Mouse (Mus musculus) embryonic facial prominence, embryonic 14.5 days (tissue): Measurements from ENCODE around the gene Mogat1. TPM values are rescaled to one million over a fixed set of nuclear protein-coding genes. Genes with fewer than 3 reads are reported as not detected.
"Not testable (repeated sequence)": the region's sequence is repeated elsewhere in the genome, so short reads cannot be mapped to it uniquely, and the experiment has no call there.

Experiments used
- ATAC-seq: fragments of 200-750 bp; cut with Nextera tagmentation; 2 replicates; pipeline ENCODE4 v1.8.0; 2017; ENCODE audit warnings: low read depth, moderate number of reproducible peaks, moderate TSS enrichment
- DNase-seq: peaks from one replicate; pipeline ENCODE4 v3.0.0-alpha.2; 2015; ENCODE audit warnings: low spot score
- H3K27ac ChIP-seq: fragments of 300-500 bp; sonication (generic); replicated peaks from 2 replicates; pipeline ENCODE4 v1.5.1; 2014; ENCODE audit warnings: low read depth, mild to moderate bottlenecking, low read length, moderate library complexity
- H3K27me3 ChIP-seq: fragments of 300-500 bp; sonication (generic); replicated peaks from 2 replicates; pipeline ENCODE4 v1.6.1; 2014; ENCODE audit warnings: low read length; ENCODE audit not compliant: control insufficient read depth, insufficient read depth
- H3K36me3 ChIP-seq: fragments of 300-500 bp; sonication (generic); 2 replicates; pipeline ENCODE4 v1.6.1; 2014; ENCODE audit warnings: low read length, mixed read lengths; ENCODE audit not compliant: control insufficient read depth, insufficient read depth
- H3K4me1 ChIP-seq: fragments of 300-500 bp; sonication (generic); 2 replicates; pipeline ENCODE4 v1.6.1; 2014; ENCODE audit warnings: antibody characterized with exemption, low read length; ENCODE audit not compliant: control insufficient read depth, insufficient read depth
- H3K4me2 ChIP-seq: fragments of 300-500 bp; sonication (generic); 2 replicates; pipeline ENCODE4 v1.6.1; 2014; ENCODE audit warnings: low read depth, mild to moderate bottlenecking, low read length, moderate library complexity, mixed read lengths
- H3K4me3 ChIP-seq: fragments of 300-500 bp; sonication (generic); 2 replicates; pipeline ENCODE4 v1.5.1; 2014; ENCODE audit warnings: low read depth, mild to moderate bottlenecking, low read length
- H3K9ac ChIP-seq: fragments of 300-500 bp; sonication (generic); 2 replicates; pipeline ENCODE4 v1.6.1; 2014; ENCODE audit warnings: low read depth, mild to moderate bottlenecking, low read length, moderate library complexity, mixed read lengths
- H3K9me3 ChIP-seq: fragments of 300-500 bp; sonication (generic); 2 replicates; pipeline ENCODE4 v1.6.1; 2016; ENCODE audit warnings: low read length; ENCODE audit not compliant: control insufficient read depth
- WGBS: fragments of 180-500 bp; shearing (Covaris S2); extraction: QIAGEN DNeasy Blood & Tissue Kit; methylation state at CpG from one replicate; pipeline ENCODE4 v1.1.7; 2014; 5-methylcytosine and 5-hydroxymethylcytosine counted together
- polyA plus RNA-seq: library from polyadenylated mRNA; unstranded; fragments of >200 nt; fragmentation: Nextera tagmentation; extraction: Ambion mirVana; gene quantifications from 2 replicates; pipeline ENCODE4 v1.2.1, GENCODE M21; 2014

Mogat1 gene
- 0.69 and 0.72 TPM in 2 replicates for polyA plus RNA-seq

DNA sequence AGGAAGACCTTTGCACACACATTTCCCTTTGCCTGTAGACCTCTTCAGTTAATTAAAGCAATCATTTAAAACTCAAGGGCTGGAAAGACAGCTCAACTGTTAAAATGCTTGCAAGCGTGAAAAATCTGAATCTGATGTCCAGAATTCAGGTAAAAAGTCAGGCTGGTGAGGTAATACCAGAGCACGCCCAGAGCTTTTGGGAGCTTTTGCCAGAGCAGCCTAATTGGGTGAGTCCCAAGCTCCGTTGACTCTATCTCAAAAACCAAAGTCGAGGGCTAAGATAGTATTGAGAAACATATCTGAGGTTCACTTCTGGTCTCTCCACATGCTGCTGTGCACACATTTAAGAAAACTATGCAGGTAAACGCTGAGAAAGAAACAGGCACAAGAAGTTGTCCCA lies at the start of gene Mogat1:
Gene Mogat1, plus strand, starts transcription at position 130 of the 400 bp plus-strand sequence.
- H3K9me3 ChIP-seq = no peaks in the 10 kb centered on the region
- DNase-seq = no peak
- ATAC-seq = no peak

DNA sequence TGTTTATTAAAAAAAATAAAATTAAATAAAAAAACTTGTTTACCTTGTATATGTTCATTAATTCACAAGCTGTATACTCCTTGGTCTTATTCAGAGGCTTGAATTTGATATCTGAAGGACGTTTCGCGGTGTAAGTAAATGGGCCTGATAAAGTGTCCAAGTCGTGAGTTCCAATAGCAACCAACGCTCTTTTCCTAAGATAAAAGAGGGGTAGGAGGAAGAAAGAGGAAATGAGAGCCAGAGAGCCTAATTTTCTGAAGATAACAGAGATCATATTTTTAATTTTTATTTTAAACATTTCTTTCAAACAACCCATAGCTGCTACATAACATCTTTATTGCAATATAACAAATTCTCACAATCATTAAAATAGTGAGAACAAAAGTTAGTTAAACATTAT lies 38.4 kb upstream of the Mogat1 start:
- H3K9ac ChIP-seq = no peak overlapping the region
- no peak for ATAC-seq
- H3K9me3 ChIP-seq = no peaks in the 10 kb centered on the region

More for the DNA sequence above, at the start of gene Mogat1:
- Histone ChIP-seq H3K36me3 (no peaks in the 10 kb centered on the region), H3K27me3 (no peaks in the 10 kb centered on the region), H3K4me3 (peak within 1 kb of the TSS; percentile 37), H3K9ac (peak within 1 kb of the TSS; percentile 59), H3K4me1 (0 out of 2 replicates have a peak, but pooled peaks cover 5% of the 10 kb centered on the region), H3K27ac (no peak within 1 kb of the TSS), H3K4me2 (peak within 1 kb of the TSS; percentile 69)
- WGBS = 51% methylated on average over 5 of the region's 5 CpGs

DNA sequence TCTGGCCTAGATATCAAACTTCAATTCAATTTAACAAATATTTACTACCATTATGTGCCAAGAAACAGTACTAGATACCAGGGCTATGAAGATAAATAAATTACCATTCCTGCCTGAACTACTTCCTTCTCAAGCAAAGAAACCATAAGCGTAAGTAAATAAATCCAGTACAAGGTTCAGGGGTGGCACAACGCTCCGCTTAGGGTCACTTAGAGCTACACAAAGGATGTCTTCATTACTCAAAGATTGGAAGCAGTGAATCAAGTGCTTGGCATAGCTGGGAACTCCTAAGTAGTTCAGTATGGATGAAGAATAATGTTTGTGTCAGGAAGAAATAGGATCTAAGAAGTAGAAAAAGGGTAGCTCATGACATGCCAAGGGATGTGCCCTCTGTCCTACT lies 27.4 kb upstream of the Mogat1 start:
- DNase-seq (no peak), ATAC-seq (no peak)
- Histone ChIP-seq H3K27me3 (no peaks in the 10 kb centered on the region), H3K4me2 (no peak overlapping the region), H3K9ac (no peak overlapping the region), H3K4me3 (no peak overlapping the region), H3K36me3 (peaks cover 36% of the 10 kb centered on the region), H3K27ac (no peak overlapping the region; the same call in 1 of the 2 replicates), H3K9me3 (no peaks in the 10 kb centered on the region), H3K4me1 (peaks cover 19% of the 10 kb centered on the region; the same call in 1 of the 2 replicates)
- 92% methylated on average over 3 of the region's 3 CpGs for WGBS

More for the DNA sequence above, 38.4 kb upstream of the Mogat1 start:
- no peak for DNase-seq
- H3K36me3 ChIP-seq = peaks cover 85% of the 10 kb centered on the region
- H3K4me2 ChIP-seq = no peak overlapping the region
- no peak overlapping the region for H3K4me3 ChIP-seq
- H3K27me3 ChIP-seq = no peaks in the 10 kb centered on the region
- 94% methylated on average over 5 of the region's 5 CpGs for WGBS
- no peak overlapping the region for H3K27ac ChIP-seq
- H3K4me1 ChIP-seq = no peaks in the 10 kb centered on the region

DNA sequence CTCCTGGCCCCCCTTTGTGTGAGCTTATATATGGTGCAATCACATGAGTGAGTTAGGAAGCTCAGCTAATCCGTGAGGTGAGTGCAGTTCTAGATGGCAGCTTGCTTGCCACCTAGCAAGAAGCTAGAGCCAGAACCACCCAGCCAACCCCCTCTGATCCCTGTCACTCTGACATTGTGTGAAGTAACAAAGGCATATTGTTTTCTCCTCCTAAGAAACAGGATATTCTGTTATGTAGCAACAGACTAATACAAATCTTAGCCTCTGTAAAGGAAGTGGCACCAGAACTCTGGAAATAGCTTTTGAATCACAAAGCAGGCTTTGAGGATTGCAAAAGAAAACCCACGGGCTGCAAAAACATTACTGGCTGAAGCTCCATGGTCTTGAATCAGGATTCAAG lies 26.4 kb upstream of the Mogat1 start:
- Histone ChIP-seq H3K27me3 (no peaks in the 10 kb centered on the region), H3K9me3 (no peaks in the 10 kb centered on the region), H3K4me3 (no peak overlapping the region), H3K4me2 (no peak overlapping the region), H3K36me3 (peaks cover 28% of the 10 kb centered on the region), H3K4me1 (peaks cover 19% of the 10 kb centered on the region; the same call in 1 of the 2 replicates), H3K27ac (peak overlapping the region; percentile 55), H3K9ac (no peak overlapping the region)
- 28% methylated on average over 2 of the region's 2 CpGs for WGBS
- ATAC-seq (no peak; the same call in 1 of the 2 replicates), DNase-seq (peak; percentile 46)

DNA sequence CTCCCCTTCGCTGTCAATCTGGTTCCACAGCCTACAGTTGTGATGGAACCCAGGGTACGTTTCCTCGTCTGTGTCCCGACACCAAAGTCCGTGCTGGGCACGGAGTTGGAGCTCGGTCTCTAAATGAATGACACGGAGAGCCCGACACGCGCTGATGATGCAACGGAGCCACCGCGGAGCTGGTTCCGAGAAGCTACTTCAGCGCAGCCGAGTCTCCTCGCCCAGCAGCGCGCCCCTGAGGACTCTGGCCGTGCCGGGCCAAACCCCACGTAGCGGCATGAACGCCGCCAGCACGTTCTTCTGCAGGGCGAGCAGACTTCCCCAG lies 22.4 kb upstream of the Mogat1 start:
- WGBS = under 1% methylated on average over 28 of the region's 28 CpGs
- H3K4me3 ChIP-seq = peak overlapping the region; percentile 95
- no peaks in the 10 kb centered on the region for H3K9me3 ChIP-seq
- no peaks in the 10 kb centered on the region for H3K27me3 ChIP-seq
- H3K36me3 ChIP-seq = 0 out of 2 replicates have a peak, but pooled peaks cover 4% of the 10 kb centered on the region
- H3K27ac ChIP-seq = peak overlapping the region; percentile 87
- H3K4me2 ChIP-seq = peak overlapping the region; percentile 92
- H3K9ac ChIP-seq = peak overlapping the region; percentile 87
- H3K4me1 ChIP-seq = peaks cover 24% of the 10 kb centered on the region
- no peak for ATAC-seq
- DNase-seq = no peak

DNA sequence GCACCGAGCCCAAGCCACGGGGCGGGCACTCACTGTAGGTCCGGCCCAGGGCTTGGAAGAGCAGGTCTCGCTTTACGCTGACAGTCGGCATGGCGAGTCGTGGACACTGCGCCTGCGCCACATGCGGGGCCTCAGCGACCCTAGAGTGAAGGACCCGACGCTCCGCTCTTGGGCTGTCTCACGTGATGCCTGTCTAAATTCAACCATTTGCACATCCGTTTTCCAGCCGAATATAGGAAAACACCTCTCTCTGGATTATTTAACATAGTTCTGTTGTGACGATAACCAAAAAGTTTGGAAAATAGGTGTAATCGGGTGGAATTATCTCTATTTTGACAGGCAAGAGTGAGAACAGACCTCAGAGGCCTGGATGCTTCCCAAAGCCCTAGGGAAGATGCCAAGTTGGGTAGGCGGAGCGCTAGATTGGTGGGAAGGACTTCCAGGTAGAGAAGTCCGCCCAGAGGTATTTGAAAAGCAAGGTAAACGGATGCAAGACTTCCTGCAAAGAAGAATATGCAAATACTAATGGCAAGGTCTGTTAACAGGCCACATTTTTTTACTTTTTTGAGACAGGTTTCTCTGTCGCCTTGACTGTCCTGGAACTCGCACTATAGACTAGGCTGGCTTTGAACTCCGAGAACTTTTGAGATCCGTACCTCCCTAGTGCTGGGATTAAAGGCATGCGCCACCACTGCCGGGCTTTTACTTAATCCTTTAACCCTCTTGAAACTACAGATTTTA lies 21.9 kb upstream of the Mogat1 start, which contains the start of gene Farsb:
Gene Farsb, minus strand, starts transcription at position 146 of the 741 bp plus-strand sequence.
- H3K9me3 ChIP-seq = no peaks in the 10 kb centered on the region
- H3K4me1 ChIP-seq = peaks cover 24% of the 10 kb centered on the region
- WGBS = 0% methylated on average over 31 of the region's 31 CpGs
- DNase-seq = peak; percentile 97
- H3K4me2 ChIP-seq = peak within 1 kb of the TSS; percentile 92
- H3K27me3 ChIP-seq = no peaks in the 10 kb centered on the region
- H3K4me3 ChIP-seq = peak within 1 kb of the TSS; percentile 95
- peak; percentile 97 for ATAC-seq
- H3K36me3 ChIP-seq = 0 out of 2 replicates have a peak, but pooled peaks cover 4% of the 10 kb centered on the region
- peak within 1 kb of the TSS; percentile 87 for H3K27ac ChIP-seq
- peak within 1 kb of the TSS; percentile 87 for H3K9ac ChIP-seq

DNA sequence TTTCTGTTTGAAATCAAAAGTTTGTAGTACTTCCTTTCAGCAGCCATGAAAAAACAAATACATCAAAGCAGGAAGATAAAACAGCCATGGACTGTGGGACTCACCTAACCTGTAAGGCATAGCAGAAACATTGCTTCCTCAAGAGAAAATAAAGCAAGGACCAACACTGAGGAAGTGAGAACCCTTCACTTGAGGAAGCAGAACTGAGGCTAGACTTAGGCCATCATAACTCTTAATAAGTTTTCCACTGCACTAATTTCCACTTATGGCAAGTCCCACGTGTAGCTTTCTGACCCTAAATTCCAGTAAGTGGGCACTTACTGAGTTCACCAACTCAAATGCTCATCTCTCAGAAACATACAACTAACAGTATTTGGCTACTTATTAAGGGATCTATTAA lies 20.6 kb upstream of the Mogat1 start:
- whole genome bisulfite sequencing = 81% methylated on average over 1 of the region's 1 CpGs
- H3K36me3 ChIP-seq = 0 out of 2 replicates have a peak, but pooled peaks cover 4% of the 10 kb centered on the region
- peaks cover 24% of the 10 kb centered on the region for H3K4me1 ChIP-seq
- no peak overlapping the region for H3K9ac ChIP-seq
- no peaks in the 10 kb centered on the region for H3K27me3 ChIP-seq
- H3K9me3 ChIP-seq = no peaks in the 10 kb centered on the region
- no peak for ATAC-seq
- no peak overlapping the region for H3K4me2 ChIP-seq
- H3K27ac ChIP-seq = no peak overlapping the region
- no peak overlapping the region for H3K4me3 ChIP-seq
- DNase-seq = no peak

DNA sequence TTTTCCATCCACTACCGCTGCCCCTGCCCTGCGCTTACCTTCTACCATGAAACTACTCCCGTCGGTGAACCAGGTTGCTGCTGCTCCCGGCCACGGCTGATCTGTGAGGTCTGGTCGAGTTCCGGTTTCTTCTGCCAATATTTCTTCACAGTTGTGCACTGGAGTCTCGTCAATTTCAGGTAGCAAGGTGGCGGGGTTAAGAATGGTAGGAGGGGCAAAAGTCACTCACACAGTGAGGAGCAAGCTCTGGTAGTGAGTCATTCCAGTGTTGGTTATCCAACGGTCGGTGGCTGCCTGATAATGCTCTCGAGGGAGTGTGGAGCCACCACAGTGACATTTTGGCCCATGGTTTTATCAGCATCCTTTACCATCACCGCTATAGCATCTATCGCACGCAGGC lies 9.8 kb upstream of the Mogat1 start:
- DNase-seq = no peak
- Histone ChIP-seq H3K4me1 (no peaks in the 10 kb centered on the region), H3K4me3 (no peak overlapping the region), H3K27ac (no peak overlapping the region), H3K36me3 (no peaks in the 10 kb centered on the region), H3K9me3 (no peaks in the 10 kb centered on the region), H3K4me2 (no peak overlapping the region), H3K27me3 (no peaks in the 10 kb centered on the region), H3K9ac (no peak overlapping the region)
- no peak for ATAC-seq
- WGBS = 92% methylated on average over 16 of the region's 16 CpGs

DNA sequence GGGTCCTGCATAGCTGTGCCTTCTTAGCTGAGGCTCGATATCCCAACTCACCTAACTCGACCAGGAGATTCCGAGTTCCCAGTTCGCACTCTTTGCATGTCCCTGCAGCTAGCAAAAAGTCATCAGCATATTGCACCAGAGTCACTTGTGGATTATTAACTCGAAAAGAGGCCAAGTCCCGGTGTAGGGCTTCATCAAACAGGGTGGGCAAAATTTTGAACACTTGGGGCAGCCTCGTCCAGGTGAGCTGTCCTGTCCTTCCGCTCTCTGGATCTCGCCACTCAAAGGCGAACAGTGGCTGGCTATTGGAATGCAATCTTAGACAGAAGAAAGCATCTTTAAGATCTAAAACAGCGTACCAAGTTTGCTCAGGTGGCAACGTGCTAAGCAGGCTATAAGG lies 8.9 kb upstream of the Mogat1 start:
- H3K4me2 ChIP-seq, H3K27me3 ChIP-seq, H3K36me3 ChIP-seq, H3K9me3 ChIP-seq, DNase-seq, H3K9ac ChIP-seq, H3K27ac ChIP-seq, H3K4me1 ChIP-seq, ATAC-seq, H3K4me3 ChIP-seq: not testable (repeated sequence)
- WGBS = 92% methylated on average over 12 of the region's 12 CpGs
